Mouse (Mus musculus) cerebellum, adult 11 months (tissue): ENCODE data around the gene Hoxb2.

Source experiments
- DNase-seq: peaks from one replicate; pipeline ENCODE4 v3.0.0; 2022

Hoxb2 gene

DNA sequence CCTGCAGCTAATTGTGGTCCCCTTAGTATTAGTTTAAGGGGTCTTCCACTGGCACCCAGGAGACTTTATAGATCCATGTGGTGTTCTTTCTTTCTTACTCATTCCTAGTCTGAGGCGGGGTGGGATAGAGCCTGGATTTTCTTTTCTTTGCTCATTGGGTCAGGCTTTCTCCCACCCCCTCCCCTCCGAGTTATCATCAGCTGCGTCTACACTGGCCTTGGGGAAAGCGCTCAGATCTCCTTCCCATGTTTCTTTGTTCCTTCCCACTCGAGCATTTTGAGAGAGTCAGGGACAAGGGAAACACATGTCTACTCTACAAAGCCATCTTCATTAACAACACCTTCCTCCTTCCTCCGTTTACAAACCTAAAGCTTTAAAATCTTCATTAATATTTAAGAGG lies 13.3 kb upstream of the Hoxb2 start:
- DNase-seq = no peak

DNA sequence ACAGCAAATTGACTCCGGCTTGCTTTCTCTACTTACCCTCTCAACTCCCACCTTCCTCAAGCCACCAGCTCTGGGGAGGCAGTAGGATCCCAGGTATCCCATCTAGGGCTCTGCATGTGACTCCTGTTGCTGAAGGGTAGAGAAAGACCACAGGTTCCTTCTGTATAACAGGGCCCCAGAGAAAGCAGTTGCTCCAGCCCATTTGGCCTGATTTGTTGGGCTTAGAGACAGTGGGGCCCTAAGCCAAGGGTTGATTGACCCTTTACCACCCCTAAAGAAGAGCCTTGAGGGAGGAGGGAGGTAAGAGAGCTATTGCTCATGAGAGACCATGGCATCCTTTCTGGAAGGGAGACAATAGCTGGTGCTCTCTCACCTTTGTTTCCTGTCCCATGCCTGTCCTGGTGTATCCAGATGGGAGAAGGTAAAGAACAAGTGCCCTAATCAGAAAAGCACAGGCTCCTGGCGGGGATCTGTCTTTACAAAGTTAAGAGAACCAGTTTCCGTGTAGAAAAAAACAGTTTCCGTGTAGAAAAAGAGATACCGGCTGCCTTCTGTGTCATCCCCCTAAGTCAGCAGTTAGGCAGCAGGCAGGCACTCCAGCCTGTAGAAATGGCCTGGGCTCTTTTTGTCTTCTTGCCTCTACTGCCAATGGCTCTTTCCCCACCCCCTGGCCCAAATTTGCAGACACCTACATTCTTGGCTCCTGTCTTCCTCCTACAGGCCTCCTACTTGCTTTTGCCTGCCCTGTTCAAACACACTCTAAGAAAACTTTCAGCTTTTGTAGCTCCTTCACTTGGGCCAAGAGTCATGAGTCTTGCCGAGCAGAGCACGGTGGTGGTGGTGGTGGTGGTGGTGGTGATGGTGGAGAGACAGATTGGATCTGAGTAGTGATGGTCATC lies 11.1 kb upstream of the Hoxb2 start:
- DNase-seq = no peak

DNA sequence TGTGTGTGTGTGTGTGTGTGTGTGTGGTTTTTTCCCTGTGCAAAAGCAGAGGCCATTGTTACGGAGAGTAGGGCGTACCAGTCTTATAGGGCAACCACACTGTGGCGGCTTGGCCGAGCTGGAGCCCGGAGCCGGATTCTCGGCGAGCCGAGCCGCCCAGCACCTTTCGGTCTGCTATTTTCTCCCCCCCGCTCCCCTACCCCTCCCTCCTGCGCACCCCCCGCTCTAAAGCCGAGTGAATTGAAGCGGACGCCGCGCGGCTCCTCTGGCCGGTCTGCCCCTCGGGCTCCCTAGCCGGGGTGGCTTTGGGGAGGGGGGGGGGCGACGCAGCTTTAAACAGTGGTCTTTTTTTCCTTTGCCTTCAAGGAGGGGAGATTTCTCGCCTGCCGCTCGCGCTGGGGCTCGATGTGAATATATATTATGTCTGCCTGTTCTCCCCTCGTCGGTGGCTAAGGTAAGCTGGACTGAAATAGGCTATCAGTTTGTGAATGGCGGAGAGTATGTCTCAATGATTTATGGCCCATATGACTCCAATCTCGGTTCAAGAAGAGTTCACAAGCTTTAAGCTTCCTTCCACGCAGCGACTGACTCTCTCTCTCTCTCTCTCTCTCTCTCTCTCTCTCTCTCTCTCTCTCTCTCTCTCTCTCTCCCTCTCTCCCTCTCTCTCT lies 9.5 kb upstream of the Hoxb2 start:
- no peak for DNase-seq

DNA sequence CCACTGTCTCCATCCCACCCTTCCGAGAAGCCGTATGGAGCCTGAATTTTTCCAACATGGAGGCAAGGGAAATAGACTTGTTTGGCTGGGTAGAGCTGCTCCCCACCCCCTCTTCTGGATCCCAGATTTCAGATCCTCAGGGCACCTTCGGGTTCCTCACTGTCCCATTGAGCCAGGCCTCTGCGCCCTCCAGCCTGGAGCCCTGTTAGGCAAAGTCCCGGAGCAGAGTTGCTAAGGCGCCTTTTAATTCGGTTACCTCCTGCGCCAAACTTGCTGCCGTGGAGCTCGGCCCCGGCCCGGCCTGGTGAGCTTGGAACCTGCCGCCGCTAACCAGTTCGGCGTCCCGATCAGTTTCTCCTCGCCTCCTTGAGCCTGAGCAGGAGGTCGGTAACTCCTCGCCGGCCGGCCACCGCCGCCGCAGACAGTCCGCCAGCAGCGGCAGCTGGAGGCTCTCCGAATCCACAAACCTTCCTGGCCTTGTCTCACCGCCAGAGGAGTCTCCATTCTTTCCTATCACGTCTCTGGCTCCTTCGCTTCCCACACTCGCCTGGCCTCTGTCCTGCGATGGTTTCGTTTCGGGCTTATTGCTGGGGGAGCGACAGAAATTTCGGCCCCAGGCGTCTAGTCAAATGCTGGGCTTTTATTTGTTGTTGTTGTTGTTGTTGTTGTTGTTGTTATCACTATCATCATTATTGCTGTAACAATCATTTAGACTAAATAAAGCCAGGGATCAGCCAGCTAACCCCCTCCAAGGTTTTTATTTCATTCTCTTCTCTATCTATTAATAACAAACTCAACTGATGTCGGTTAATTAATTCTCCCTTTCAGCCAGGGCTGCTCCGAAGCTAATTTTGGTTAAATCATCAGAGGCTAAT lies 8.4 kb upstream of the Hoxb2 start:
- DNase-seq = no peak

DNA sequence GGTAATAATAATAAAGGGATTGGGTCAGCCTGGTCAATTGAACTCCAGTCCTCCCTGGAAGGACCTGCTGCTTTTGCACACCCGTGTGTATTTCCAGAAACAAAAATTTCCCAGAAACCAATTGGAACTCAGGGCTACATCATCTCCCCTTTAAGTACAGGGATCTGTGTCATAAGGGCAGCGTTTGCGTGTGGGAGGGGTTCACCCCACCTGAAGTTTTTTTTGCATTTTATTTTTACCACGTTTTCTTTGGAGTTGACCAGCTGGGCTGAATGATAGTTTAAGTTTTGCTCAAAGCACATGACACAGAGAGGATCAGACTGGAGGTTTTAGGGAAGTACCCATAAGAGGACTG lies 7.8 kb upstream of the Hoxb2 start:
- no peak for DNase-seq

DNA sequence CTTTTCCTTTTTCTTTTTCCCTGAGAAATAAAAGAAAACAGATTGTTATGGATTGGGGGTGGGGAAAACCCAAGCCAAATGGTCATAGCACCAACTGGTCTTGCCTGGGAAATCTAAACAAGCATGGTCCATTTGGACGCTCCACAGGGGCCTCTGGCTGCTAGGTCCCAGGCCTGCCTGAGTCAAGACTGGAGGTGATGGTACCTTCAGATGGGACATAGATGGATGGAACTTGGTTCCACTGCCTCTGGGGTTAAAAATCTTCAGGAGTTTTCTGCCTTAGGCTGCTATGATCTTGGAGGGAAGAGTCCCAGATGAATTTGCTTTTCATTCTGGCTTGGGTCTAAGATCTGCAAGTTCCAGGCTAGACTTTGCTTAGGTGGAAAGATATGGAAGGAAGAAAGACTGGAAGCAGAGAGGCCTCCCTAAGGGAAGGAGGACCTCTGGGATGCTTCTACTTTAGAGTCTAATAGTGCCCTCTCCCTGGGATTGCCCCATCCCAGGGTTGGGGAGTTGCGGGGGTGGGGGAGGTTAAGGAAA lies 7.0 kb upstream of the Hoxb2 start:
- no peak for DNase-seq

DNA sequence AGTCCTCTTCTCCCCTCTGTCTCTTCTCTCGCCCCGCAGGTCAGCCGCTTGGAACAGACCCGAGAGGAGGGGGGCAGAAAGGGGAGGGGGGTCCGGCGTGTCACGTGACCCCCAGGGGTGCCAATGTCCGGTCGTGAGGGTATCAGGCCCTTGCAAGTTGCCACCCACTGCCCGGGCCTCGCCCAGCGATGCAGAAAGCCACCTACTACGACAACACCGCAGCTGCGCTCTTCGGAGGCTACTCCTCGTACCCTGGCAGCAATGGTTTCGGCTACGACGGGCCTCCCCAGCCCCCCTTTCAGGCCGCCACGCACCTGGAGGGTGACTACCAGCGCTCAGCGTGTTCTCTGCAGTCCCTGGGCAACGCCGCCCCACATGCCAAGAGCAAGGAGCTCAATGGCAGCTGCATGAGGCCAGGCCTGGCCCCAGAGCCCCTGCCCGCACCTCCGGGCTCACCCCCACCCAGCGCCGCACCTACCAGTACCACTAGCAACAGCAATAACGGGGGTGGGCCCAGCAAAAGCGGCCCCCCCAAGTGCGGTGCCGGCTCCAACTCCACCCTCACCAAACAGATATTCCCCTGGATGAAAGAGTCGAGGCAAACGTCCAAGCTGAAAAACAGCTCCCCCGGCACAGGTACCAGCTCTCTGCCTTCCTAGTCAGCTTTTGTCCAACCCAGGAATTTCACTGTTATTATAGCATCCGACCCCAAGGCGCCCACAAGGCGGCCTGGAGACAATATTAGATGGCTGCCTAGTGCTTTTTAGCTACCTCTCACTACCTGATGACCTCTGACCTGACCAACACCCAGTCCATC lies 6.1 kb upstream of the Hoxb2 start:
- no peak for DNase-seq

DNA sequence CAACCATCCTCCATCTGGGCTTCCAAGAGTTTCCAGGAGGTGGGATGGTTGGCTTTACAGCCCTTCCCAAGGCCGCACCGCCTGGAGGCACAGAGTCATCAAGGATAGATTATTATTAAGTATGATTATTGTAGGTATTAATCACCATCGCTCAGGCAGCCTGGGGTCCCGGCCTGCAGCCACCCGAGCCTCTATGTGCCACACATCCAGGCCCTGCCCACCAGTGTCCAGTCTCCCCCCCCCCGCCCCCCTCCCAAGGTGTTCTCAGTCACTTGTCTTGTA lies 5.5 kb upstream of the Hoxb2 start:
- no peak for DNase-seq

DNA sequence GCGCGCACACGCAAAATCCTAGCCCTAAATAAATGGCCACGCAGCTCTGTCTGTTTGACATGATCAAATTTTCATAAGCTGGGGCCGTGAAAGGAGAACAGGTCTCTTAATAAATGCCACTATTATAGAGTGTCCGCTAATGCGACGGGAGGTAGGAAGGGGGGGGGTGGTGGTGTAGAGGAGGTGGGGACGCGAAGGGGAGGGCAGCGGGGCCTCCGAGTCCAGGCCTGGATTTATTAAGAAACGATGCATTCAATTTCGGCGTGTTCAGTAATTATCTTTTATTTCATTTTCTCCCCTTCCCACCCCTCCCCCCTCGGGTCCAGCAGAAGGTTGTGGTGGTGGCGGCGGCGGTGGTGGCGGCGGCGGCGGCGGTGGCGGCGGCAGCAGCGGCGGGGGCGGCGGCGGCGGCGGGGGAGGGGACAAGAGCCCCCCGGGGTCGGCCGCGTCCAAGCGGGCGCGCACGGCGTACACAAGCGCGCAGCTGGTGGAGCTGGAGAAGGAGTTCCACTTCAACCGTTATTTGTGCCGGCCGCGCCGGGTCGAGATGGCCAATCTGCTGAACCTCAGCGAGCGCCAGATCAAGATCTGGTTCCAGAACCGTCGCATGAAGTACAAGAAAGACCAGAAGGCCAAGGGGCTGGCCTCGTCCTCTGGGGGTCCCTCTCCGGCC lies 5.0 kb upstream of the Hoxb2 start:
- DNase-seq = no peak

DNA sequence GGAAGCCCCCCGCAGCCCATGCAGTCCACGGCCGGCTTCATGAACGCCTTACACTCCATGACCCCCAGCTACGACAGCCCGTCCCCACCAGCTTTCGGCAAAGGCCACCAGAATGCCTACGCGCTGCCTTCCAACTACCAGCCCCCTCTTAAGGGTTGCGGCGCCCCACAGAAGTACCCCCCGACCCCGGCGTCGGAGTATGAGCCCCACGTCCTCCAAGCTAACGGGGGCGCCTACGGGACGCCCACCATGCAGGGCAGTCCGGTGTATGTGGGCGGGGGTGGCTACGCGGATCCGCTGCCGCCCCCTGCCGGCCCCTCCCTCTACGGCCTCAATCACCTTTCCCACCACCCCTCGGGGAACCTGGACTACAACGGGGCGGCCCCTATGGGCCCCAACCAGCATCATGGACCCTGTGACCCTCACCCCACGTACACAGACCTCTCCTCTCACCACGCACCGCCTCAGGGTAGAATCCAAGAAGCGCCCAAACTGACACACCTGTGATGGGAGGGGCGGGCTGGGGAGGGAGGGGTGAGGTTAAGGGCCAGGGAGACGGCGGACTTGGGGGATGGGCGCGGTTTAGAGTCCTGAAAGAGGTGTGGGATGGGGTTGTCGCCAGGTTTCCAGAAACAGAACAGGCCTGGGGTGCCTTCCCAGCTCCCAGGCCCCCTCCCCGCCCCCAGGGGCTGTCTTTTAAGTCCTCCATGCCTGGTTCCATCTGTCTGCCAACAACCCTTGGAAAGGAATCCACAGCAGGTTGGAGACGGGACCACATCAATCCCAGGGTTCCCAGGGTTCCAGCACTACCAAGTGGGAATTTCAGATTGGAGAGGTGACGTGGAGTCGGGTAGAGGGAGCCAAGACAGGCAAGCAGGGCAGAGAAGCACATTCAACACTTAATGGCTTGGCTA lies 4.2 kb upstream of the Hoxb2 start:
- no peak for DNase-seq

DNA sequence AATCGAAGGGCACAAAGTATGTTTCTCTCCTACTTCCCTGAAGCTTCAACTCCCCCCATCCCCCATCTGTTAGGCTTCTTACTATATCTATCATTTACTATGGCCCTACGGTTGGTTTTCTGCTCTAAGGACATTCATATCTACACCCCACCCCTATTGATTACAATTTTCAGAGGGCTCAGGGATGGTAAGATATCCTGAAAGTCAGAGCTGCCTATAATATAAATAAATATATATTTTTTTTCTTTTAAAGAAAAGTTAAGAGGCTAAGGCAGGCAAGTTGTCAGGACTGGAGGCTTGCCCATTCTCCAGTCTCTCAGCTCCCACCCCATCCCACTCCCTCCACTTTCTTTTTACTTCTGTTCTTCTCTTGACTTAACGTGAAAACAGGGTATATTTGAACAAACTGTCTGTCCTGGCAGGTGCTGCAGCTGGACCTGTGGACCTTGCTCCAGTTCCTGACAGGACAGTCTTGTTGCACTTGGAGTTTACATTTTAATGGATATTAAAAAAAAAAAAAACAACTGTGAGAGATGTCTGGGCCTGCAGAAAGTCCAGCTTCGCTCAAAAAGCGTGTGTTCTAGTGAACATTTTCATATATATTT lies 3.3 kb upstream of the Hoxb2 start:
- DNase-seq = no peak

DNA sequence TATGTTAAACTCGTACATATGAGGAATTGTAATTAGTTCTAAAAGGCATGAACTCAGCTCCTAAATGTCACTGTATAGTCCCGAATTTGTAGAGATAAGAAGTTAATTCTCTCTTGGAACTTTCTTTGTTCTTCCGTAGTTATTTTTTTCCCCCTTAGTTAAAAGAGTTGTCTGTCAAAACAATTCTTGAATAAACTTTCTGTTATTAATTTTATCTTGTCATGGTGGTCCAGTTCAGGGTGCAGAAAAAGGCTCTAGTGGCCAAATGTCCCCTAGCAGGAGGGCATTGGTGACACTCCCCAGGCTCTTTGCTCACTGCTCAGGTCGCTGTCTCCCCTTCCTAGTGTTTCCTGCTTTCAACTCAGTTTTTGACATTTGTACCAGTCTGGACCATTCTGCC lies 2.6 kb upstream of the Hoxb2 start:
- DNase-seq = no peak

DNA sequence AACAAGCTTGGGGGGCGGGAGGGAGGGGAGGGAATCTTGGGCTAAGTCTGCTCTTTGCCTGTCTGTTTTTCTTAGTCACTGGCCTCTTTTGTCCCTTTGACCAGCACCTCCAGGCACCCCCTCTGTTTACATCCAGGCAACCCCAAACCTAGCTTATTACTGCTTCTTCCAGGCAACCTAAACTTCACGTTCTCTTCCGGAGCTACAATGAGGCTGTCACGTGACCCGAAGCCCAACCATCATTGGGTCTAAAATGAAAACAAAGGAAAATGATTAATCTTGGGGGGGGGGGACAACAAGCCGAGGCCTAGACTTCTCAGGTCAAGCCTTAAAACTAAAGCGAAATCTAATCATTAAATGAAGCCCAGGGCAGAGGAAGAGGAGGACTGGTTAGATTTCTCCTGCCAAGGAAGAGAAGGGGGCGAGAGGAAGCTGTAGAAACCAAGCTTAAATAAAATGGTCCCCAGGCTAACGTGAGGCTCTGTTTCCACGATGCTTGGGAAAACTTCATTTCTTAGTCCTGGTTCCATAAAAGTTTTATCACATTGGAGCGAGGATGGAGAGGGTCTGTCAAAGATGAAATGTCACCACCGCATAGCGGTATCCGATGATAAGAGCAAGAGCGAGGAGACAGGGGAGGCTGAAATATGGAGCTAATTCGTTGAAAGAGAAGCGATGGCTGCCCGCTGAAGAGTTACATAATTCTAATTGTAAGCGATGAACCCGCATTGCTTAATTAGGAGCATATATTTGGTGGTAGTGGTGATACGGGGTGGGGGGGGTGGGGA lies 2.0 kb upstream of the Hoxb2 start:
- DNase-seq = no peak

DNA sequence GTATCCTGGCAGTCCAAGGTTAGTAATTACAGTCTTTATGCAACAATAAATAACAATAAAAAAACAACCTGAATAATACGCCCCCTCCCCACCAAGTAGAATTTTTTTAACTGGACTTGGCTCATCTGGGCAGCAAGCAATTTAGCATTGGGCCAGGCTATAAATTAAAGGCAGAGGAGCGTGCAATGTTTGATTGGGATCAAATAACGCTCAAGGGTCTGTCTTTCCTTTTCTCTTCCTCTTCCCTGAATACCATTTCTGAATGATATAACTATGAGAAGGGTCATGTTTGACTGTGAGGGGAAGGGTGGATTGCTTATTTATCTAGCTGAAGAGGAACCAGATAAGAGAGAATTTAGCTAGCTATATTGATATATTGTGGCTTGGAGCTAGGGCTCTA lies 1.3 kb upstream of the Hoxb2 start:
- DNase-seq = no peak

DNA sequence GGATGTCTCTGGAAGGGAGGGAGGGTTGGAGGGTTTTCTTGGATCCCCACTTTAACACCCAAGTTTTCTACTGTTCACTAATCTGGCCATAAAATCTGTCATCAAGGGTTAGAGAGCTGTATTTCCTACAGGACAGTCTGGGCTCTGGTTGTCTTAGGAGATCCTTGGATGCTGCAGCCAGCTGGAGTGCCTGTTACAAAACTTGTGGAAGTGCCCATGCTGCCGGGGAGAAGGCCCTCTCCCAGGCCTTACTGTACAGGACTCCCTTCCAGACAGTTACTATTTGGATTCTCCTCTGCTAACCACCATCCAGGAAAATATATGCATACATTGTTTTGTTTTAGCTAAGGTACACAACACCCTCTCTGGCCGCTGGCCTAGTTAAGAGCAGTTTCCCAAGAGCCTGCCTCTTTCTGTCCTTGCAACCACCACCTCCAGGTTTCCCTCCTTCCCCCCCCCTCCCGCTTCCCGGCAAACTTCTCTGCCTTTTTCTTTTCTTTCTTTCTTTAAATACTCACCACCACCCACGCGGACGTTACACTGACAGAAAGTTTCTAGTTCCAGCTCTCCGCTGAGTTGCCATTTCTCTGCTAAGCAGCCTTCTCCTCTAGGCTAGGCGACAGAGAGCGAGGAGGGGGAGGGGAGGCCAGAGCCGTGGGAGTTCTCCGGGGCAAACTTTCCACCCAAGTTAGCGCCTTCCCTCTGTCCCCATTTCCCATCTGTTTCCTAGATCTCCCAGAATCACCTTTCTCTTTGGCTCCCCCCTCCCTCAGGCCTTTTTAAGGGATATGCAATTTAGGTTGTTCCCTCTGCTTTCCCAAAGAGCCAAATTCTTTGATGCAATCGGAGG lies 609 bp upstream of the Hoxb2 start:
- DNase-seq = no peak

DNA sequence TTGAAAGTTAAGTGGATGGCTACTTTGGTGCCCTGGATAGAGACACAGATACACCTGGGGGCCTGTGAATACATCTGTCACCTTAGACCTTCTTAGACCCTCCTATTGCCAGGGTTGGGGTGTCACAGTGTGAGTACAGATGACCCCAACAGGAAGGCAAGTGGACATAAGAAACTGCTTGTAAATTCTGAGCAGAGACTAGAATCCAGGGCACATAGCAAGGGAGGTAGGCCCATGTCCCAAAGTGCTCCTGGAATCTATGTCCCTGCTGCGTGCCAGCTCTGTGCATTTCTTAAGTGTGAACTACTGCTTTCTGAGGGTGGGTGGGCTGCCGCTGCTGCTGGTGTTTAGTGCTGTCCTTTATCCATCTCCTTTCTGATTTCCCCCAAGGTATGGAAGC lies 466 bp downstream of the Hoxb2 start:
- no peak for DNase-seq

DNA sequence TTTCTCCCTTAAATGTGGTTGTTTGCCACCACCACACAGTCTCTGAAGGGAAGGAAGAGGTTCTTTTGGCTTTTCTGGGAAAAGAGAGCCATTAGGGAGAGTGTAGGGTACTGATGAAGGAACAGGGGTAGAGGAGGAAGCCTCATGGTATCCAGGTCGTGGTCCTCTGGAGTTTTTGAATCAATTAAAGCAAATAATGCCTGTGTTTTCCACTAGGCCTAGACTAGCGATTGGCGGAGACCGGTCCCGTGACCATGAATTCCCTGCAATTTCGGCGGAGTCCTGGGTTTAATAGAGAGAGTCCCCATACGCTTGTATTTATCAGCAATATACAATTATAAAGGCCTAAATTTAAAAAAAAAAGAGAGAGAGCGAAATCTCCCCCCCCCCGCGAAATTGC lies 987 bp downstream of the Hoxb2 start:
- DNase-seq = no peak

DNA sequence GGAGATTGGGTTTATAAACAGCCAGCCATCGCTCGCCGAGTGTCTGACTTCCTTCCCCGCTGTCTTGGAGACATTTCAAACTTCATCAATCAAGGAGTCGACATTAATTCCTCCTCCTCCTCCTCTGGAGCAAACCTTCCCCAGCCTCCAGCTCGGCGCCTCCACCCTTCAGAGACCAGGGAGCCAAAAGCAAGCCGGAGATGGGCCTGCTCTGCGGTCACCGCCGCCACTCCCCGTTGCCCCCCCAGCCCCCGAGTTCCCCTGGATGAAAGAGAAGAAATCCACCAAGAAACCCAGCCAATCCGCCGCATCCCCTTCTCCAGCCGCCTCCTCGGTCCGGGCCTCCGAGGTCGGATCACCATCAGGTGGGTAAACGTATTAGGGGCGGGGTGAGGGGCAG lies 1.5 kb downstream of the Hoxb2 start:
- DNase-seq = no peak
